Mouse (Mus musculus) hindbrain, postnatal 0 days (tissue): ENCODE measurements at regions not wholly inside any gene's neighbourhood (a gene's known extent, or its start where the extent isn't known, plus 50 kb on each side); places are given as distances from the start of the nearest gene placed in this dataset.
A peak's percentile ranks its signal among the peaks of the same experiment; 100 is the strongest.

ENCODE experiments used
- ATAC-seq: fragments of 200-750 bp; cut with Nextera tagmentation; 2 replicates; pipeline ENCODE4 v1.8.0; 2017; ENCODE audit warnings: mild to moderate bottlenecking, moderate TSS enrichment, moderate library complexity
- DNase-seq: peaks from one replicate; pipeline ENCODE4 v3.0.0-alpha.2; 2015; ENCODE audit warnings: low spot score
- H3K27ac ChIP-seq: fragments of 300-500 bp; sonication (generic); 2 replicates; pipeline ENCODE4 v1.5.1; 2014; ENCODE audit warnings: mild to moderate bottlenecking
- H3K27me3 ChIP-seq: fragments of 300-500 bp; sonication (generic); 2 replicates; pipeline ENCODE4 v1.6.1; 2014; ENCODE audit warnings: low read length, mixed read lengths; ENCODE audit not compliant: insufficient read depth
- H3K36me3 ChIP-seq: fragments of 300-500 bp; sonication (generic); 2 replicates; pipeline ENCODE4 v1.6.1; 2014; ENCODE audit warnings: low read length, mixed read lengths; ENCODE audit not compliant: insufficient read depth
- H3K4me1 ChIP-seq: fragments of 300-500 bp; sonication (generic); 2 replicates; pipeline ENCODE4 v1.6.1; 2014; ENCODE audit warnings: antibody characterized with exemption, low read length, mixed read lengths; ENCODE audit not compliant: insufficient read depth
- H3K4me2 ChIP-seq: fragments of 300-500 bp; sonication (generic); 2 replicates; pipeline ENCODE4 v1.6.1; 2014; ENCODE audit warnings: low read depth, mild to moderate bottlenecking, low read length, moderate library complexity, mixed read lengths
- H3K4me3 ChIP-seq: fragments of 300-500 bp; sonication (generic); 2 replicates; pipeline ENCODE4 v1.5.1; 2014; ENCODE audit warnings: low read length
- H3K9ac ChIP-seq: fragments of 300-500 bp; sonication (generic); replicated peaks from 2 replicates; pipeline ENCODE4 v1.6.1; 2014; ENCODE audit warnings: mild to moderate bottlenecking, low read length, moderate library complexity, mixed read lengths
- H3K9me3 ChIP-seq: fragments of 300-500 bp; sonication (generic); 2 replicates; pipeline ENCODE4 v1.6.1; 2016; ENCODE audit warnings: low read length, mixed read lengths
- CTCF ChIP-seq: IDR thresholded peaks from 2 replicates; pipeline ENCODE4 v1.5.1; 2016; ENCODE audit warnings: antibody characterized with exemption, control low read depth, low read depth
- WGBS: fragments of 180-500 bp; shearing (Covaris S2); extraction: QIAGEN DNeasy Blood & Tissue Kit; methylation state at CpG from one replicate; pipeline ENCODE4 v1.1.7; 2014; 5-methylcytosine and 5-hydroxymethylcytosine counted together

DNA sequence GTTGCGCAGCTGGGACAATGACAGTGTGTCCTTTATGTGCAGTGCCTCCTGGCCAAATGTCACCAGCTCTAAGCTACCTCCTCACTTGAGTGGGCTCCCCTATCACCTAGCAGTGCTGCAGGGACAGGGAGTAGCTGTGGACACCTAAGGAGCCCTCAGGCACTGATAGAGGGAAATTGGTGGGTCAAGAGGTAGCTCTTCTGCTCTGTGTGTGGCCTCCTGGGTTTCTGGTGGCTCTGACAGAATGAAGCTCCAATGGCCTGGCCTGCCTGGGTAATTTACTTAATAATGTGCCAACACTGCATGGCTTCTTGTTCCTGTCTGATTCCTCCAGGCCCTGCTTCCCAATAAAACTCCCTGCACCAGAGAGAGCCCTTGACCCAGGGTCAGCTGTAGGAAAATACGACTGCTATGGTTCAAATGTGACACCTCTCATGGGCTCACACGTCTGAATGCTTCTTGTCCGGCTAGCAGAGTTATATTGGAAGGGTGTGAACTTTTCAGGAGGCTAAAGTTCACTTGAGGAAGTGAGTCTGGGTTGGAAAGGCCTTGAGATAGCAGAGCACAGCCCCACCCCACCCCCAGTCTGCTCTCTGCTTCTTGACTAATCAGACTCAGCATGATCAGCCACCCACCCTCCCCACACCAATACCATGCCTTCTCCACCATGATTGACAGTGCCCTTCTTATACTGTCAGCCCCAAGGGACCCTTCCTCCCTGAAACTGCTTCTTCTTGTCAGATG lies 142.6 kb downstream of the Rybp start:
- Histone ChIP-seq H3K27me3 (peaks cover 11% of the 10 kb centered on the region; the same call in 1 of the 2 replicates), H3K36me3 (no peaks in the 10 kb centered on the region), H3K9me3 (no peaks in the 10 kb centered on the region), H3K27ac (no peak overlapping the region), H3K9ac (no peak overlapping the region), H3K4me2 (no peak overlapping the region), H3K4me1 (peaks cover 20% of the 10 kb centered on the region), H3K4me3 (no peak overlapping the region)
- ATAC-seq (no peak), DNase-seq (no peak)
- WGBS: 58% methylated on average over 4 of the region's 4 CpGs
- TF ChIP-seq CTCF: no peak

DNA sequence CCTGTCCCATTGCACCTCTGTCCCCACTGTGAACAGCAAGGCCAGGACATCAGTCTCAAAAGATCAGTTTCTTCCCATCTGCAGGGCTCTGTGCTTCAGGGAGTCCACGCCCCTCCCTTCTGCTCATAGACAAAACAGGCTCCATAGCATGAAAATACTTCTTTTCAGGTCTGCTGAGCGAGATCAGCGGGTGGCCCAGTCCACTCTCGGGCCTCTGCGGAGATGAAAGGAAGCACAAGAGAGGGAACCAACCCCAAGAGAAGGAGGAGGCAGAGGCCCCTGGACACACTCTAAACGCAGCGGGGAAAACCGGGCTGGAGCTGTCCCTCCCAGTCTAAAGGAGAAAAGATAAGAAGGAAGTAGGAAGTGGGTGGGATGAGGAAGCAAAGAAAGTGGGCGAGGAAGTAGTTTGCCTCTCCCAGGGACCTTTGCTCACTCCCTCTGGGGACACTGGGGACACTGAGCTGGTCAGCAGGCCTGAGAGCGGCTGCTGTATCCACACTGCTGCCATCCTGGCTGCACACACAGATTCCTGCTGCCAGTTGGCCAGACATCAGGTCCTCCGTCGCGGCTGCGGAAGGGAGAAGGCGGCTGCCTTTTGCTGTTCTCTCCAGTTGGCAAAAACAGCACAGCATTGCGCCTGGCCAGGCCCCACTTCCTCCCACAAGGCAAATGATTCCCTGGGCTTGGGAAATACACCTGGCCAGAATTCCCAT lies 143.5 kb downstream of the Rybp start:
- H3K9ac ChIP-seq: no peak overlapping the region
- ATAC-seq (peak; percentile 80), DNase-seq (peak; percentile 88)
- H3K36me3 ChIP-seq: no peaks in the 10 kb centered on the region
- peak overlapping the region; percentile 30 for H3K4me2 ChIP-seq
- TF ChIP-seq CTCF: 0 out of 2 replicates have a peak, but pooled peaks have one; percentile 3
- WGBS: 8% methylated on average over 16 of the region's 16 CpGs
- peaks cover 11% of the 10 kb centered on the region; the same call in 1 of the 2 replicates for H3K27me3 ChIP-seq
- no peaks in the 10 kb centered on the region for H3K9me3 ChIP-seq
- peaks cover 20% of the 10 kb centered on the region for H3K4me1 ChIP-seq
- no peak overlapping the region for H3K4me3 ChIP-seq
- no peak overlapping the region; the same call in 1 of the 2 replicates for H3K27ac ChIP-seq

DNA sequence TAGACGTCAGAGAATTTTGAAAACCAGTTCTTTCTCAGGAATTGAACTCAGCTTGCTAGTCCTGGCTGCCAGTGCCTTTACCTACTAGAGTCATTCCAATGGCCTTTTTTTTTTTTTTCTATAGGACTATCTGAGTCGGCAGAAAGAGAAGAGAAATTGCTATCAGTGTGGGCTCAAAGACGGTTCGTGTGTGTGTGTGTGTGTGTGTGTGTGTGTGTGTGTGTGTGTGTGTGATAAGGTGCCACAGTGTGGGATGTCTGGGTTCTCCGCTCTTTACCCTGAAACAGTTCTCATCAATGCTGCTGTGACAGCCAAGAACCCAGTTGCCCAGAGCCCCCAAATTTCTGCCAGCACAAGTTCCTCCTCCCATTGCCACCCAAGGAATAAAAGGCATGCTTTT lies 146.1 kb downstream of the Rybp start:
- Histone ChIP-seq H3K9ac (no peak overlapping the region), H3K4me2 (no peak overlapping the region), H3K9me3 (no peaks in the 10 kb centered on the region), H3K27ac (no peak overlapping the region), H3K4me1 (peaks cover 20% of the 10 kb centered on the region), H3K36me3 (no peaks in the 10 kb centered on the region), H3K27me3 (peaks cover 9% of the 10 kb centered on the region; the same call in 1 of the 2 replicates), H3K4me3 (no peak overlapping the region)
- TF ChIP-seq CTCF: no peak
- 83% methylated on average over 5 of the region's 5 CpGs for WGBS
- ATAC-seq: no peak
- no peak for DNase-seq

DNA sequence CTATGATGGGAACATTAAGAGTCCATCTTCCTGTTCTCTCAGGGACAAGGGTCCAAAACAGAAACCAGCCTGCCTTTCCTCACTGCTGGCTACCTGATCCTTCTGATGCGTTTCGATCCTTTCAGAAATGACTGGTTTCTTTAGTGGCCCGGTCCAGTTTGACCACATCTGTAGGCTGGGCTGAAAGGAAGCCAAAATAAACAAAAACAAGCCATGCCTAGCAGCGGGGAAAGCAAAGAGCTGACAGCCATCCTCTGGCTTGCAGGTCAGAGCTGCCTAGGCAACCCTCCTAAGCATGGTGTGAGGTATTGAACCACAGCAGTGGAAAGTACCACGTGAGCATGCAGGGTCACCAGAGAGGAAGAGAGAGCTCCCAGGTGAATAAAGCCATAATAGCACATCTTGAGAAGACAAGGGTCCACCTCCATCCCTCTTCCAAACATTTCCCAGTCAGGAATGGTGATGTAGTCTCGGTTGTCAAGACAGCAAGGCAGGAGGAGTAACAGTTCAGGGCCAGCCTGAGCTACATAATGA lies 146.6 kb downstream of the Rybp start:
- WGBS: 45% methylated on average over 6 of the region's 6 CpGs
- peaks cover 20% of the 10 kb centered on the region; the same call in 1 of the 2 replicates for H3K4me1 ChIP-seq
- no peak overlapping the region for H3K4me2 ChIP-seq
- no peak for TF ChIP-seq CTCF
- no peaks in the 10 kb centered on the region for H3K36me3 ChIP-seq
- no peak overlapping the region for H3K4me3 ChIP-seq
- H3K9ac ChIP-seq: no peak overlapping the region
- no peaks in the 10 kb centered on the region for H3K9me3 ChIP-seq
- DNase-seq (no peak), ATAC-seq (no peak)
- H3K27ac ChIP-seq: no peak overlapping the region
- H3K27me3 ChIP-seq: peaks cover 9% of the 10 kb centered on the region; the same call in 1 of the 2 replicates

DNA sequence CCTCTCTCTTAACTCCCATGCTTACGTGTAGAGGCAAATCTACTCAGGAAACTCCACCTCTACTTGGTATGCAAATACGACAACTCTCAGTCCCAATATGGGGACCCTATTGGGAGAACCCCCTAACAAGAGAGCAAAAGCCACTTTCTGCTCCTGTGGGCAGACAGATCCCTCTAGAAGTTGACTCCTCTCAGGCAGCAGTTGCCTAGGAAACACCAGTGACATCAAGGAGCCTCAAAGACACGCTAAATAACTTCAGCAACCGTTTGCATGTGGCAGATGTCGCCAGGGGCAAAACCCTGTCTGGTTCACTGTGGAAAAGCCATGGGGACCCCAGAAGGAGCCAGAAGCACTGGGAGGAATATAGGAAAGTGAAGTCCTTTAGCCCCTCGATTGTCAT lies 147.5 kb downstream of the Rybp start:
- peaks cover 9% of the 10 kb centered on the region; the same call in 1 of the 2 replicates for H3K27me3 ChIP-seq
- no peaks in the 10 kb centered on the region for H3K36me3 ChIP-seq
- H3K4me3 ChIP-seq: no peak overlapping the region
- TF ChIP-seq CTCF: no peak
- no peak overlapping the region for H3K9ac ChIP-seq
- H3K9me3 ChIP-seq: no peaks in the 10 kb centered on the region
- 30% methylated on average over 6 of the region's 6 CpGs for WGBS
- DNase-seq (peak; percentile 57), ATAC-seq (no peak)
- H3K27ac ChIP-seq: no peak overlapping the region
- peaks cover 19% of the 10 kb centered on the region; the same call in 1 of the 2 replicates for H3K4me1 ChIP-seq
- H3K4me2 ChIP-seq: no peak overlapping the region

DNA sequence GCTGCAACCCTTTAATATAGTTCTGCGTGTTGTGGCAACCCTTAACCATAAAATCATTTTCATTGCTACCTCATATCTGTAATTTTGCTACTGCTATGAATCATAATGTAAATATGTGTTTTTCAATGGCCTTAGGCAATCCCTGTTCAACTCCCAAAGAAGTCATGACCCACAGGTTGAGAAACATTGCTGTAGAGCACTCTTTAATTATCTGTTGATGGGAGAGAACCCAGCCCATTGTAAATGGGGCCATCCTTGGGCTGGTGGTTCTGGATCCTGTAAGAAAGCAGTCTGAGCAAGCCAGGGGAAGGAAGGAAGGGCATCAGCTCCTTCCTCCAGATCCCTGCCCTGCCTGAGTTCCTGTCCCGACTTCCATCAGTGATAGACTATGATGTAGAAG lies 148.6 kb downstream of the Rybp start:
- 0 out of 2 replicates have a peak, but pooled peaks cover 8% of the 10 kb centered on the region for H3K4me1 ChIP-seq
- no peak overlapping the region for H3K9ac ChIP-seq
- H3K4me2 ChIP-seq: no peak overlapping the region
- no peaks in the 10 kb centered on the region for H3K36me3 ChIP-seq
- DNase-seq: no peak
- H3K4me3 ChIP-seq: no peak overlapping the region
- no peaks in the 10 kb centered on the region for H3K9me3 ChIP-seq
- TF ChIP-seq CTCF: no peak
- ATAC-seq: no peak
- peaks cover 9% of the 10 kb centered on the region; the same call in 1 of the 2 replicates for H3K27me3 ChIP-seq
- H3K27ac ChIP-seq: no peak overlapping the region
- 94% methylated on average over 2 of the region's 2 CpGs for WGBS
